Mouse (Mus musculus) liver, postnatal 0 days (tissue): ENCODE measurements around the gene Plxna4. TPM values are rescaled to one million over a fixed set of nuclear protein-coding genes. Genes with fewer than 3 reads are reported as not detected.
A peak's percentile ranks its signal among the peaks of the same experiment; 100 is the strongest.
"Not testable (repeated sequence)": the region's sequence is repeated elsewhere in the genome, so short reads cannot be mapped to it uniquely, and the experiment has no call there.

Experiments
- ATAC-seq: fragments of 200-750 bp; cut with Nextera tagmentation; 2 replicates; pipeline ENCODE4 v1.8.0; 2017; ENCODE audit warnings: mild to moderate bottlenecking, moderate library complexity
- DNase-seq: peaks from one replicate; pipeline ENCODE4 v3.0.0-alpha.2; 2016
- H3K27ac ChIP-seq: fragments of 300-500 bp; sonication (generic); 2 replicates; pipeline ENCODE4 v1.5.1; 2014; ENCODE audit warnings: antibody characterized with exemption, moderate library complexity, mild to moderate bottlenecking, low read depth
- H3K27me3 ChIP-seq: fragments of 300-500 bp; sonication (generic); 2 replicates; pipeline ENCODE4 v1.6.1; 2014; ENCODE audit warnings: low read length, control low read depth, mixed read lengths; ENCODE audit not compliant: insufficient read depth
- H3K36me3 ChIP-seq: fragments of 300-500 bp; sonication (generic); replicated peaks from 2 replicates; pipeline ENCODE4 v1.6.1; 2014; ENCODE audit warnings: mild to moderate bottlenecking, control low read depth, low read length, moderate library complexity, mixed read lengths; ENCODE audit not compliant: insufficient read depth
- H3K4me1 ChIP-seq: fragments of 300-500 bp; sonication (generic); 2 replicates; pipeline ENCODE4 v1.6.1; 2014; ENCODE audit warnings: antibody characterized with exemption, mild to moderate bottlenecking, control low read depth; ENCODE audit not compliant: insufficient read depth
- H3K4me2 ChIP-seq: fragments of 300-500 bp; sonication (generic); 2 replicates; pipeline ENCODE4 v1.6.1; 2014; ENCODE audit warnings: low read depth, mild to moderate bottlenecking, low read length, moderate library complexity, mixed read lengths
- H3K4me3 ChIP-seq: fragments of 300-500 bp; sonication (generic); 2 replicates; pipeline ENCODE4 v1.5.1; 2014; ENCODE audit warnings: low read depth, low read length
- H3K9ac ChIP-seq: fragments of 300-500 bp; sonication (generic); replicated peaks from 2 replicates; pipeline ENCODE4 v1.6.1; 2014; ENCODE audit warnings: mild to moderate bottlenecking, moderate library complexity
- H3K9me3 ChIP-seq: fragments of 300-500 bp; sonication (generic); 2 replicates; pipeline ENCODE4 v1.6.1; 2016; ENCODE audit warnings: mild to moderate bottlenecking, control low read depth, low read length, mixed read lengths
- CTCF ChIP-seq: sonication (generic); IDR thresholded peaks from 2 replicates; pipeline ENCODE4 v1.5.1; 2016; ENCODE audit warnings: antibody characterized with exemption, low read depth
- EP300 ChIP-seq: IDR thresholded peaks from 2 replicates; pipeline ENCODE4 v1.6.1; 2016; ENCODE audit warnings: antibody characterized with exemption, low read depth, mild to moderate bottlenecking
- WGBS: fragments of 180-500 bp; shearing (Covaris S2); extraction: QIAGEN DNeasy Blood & Tissue Kit; methylation state at CpG from one replicate; pipeline ENCODE4 v1.1.7; 2014; ENCODE audit not compliant: insufficient replicate concordance; 5-methylcytosine and 5-hydroxymethylcytosine counted together
- polyA plus RNA-seq: library from polyadenylated mRNA; unstranded; fragments of >200 nt; fragmentation: Nextera tagmentation; extraction: Ambion mirVana; gene quantifications from 2 replicates; pipeline ENCODE4 v1.2.1, GENCODE M21; 2015

Plxna4 gene
- polyA plus RNA-seq, 1 experiment from 2014 or later = 0.36 TPM

DNA sequence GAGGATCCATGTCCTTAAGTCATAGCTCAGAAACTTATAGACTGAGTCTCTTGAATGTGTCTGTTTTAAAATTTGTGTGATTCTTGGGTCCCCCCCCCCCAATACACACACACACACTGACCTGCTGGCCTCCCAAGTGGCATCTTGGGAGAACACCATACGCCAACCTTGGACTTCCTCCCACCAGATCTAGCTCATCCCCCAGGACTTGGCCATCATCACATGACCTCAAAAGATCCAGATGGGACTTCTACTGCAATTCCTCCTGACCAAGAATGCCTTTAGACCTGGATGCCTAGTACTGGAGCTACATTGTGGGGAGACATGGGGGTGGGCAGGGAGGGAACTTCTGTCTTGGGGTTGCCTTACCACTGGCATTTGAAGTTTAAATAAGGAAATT, 77.5 kb downstream of the Plxna4 start:
- no peak overlapping the region for H3K4me3 ChIP-seq
- ATAC-seq (no peak), DNase-seq (no peak)
- no peak overlapping the region for H3K9ac ChIP-seq
- 86% methylated on average over 1 of the region's 1 CpGs for WGBS
- no peaks in the 10 kb centered on the region for H3K4me1 ChIP-seq
- H3K27ac ChIP-seq = 0 out of 2 replicates have a peak overlapping the region, but pooled peaks have one; percentile 70
- no peak for TF ChIP-seq CTCF
- TF ChIP-seq EP300 = no peak
- H3K27me3 ChIP-seq = no peaks in the 10 kb centered on the region
- no peaks in the 10 kb centered on the region for H3K36me3 ChIP-seq
- H3K4me2 ChIP-seq = no peak overlapping the region
- H3K9me3 ChIP-seq = no peaks in the 10 kb centered on the region

DNA sequence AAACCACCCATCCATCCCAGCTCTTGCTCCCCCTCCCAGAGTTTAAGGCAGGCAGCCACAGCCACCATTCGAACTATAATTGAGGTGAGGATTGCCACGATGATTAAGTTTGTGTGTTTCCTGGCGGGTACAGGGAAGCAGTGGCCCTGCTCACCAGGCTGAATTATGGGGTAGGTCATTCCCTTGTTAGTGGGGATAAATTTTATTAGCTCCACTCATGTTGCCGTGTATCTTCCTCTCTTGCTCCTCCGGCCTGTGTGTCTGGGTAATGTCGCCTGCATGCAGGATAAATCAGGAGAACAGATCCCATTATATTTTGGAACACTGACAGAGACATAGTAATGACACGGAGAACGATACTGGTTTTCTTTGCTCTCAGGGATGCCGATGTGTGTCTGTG, 78.9 kb downstream of the Plxna4 start:
- Histone ChIP-seq H3K4me2 (no peak overlapping the region), H3K4me3 (no peak overlapping the region), H3K9ac (no peak overlapping the region), H3K27me3 (no peaks in the 10 kb centered on the region), H3K9me3 (no peaks in the 10 kb centered on the region), H3K27ac (no peak overlapping the region), H3K4me1 (no peaks in the 10 kb centered on the region), H3K36me3 (no peaks in the 10 kb centered on the region)
- TF ChIP-seq CTCF (no peak), EP300 (no peak)
- DNase-seq = no peak
- ATAC-seq = no peak
- WGBS = 74% methylated on average over 9 of the region's 9 CpGs

DNA sequence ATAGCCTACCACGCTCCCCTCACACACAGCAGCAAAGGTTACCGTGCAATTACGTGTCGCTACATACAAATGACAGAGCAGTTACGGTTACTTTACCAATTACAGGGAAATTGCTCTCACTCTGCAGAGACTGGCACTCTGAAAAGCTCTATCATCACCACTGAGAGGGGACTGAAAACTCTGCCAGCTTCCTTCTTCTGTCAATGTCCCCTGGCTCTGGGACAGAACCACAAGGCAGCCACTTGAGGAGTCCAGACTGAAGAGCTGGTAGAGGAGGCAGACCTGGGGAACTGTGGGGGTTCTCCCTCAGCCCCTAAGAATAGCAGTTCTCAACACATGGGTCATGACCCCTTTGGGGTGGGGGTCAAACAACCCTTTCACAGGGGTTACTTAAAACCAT, 83.0 kb downstream of the Plxna4 start:
- WGBS = 88% methylated on average over 5 of the region's 5 CpGs
- Histone ChIP-seq H3K4me2 (no peak overlapping the region), H3K27me3 (no peaks in the 10 kb centered on the region), H3K9ac (no peak overlapping the region), H3K27ac (no peak overlapping the region), H3K36me3 (no peaks in the 10 kb centered on the region), H3K4me1 (no peaks in the 10 kb centered on the region), H3K4me3 (no peak overlapping the region), H3K9me3 (no peaks in the 10 kb centered on the region)
- no peak for ATAC-seq
- DNase-seq = no peak
- no peak for TF ChIP-seq EP300
- TF ChIP-seq CTCF = no peak

GRCm38 (mm10) chr6:32501186-32501585, 86.8 kb downstream of the Plxna4 start:
- not testable (repeated sequence) for H3K27me3 ChIP-seq, H3K9ac ChIP-seq, H3K36me3 ChIP-seq, H3K4me3 ChIP-seq, H3K9me3 ChIP-seq, H3K27ac ChIP-seq, H3K4me2 ChIP-seq, ATAC-seq, DNase-seq, H3K4me1 ChIP-seq
- WGBS = 70% methylated on average over 1 of the region's 1 CpGs

DNA sequence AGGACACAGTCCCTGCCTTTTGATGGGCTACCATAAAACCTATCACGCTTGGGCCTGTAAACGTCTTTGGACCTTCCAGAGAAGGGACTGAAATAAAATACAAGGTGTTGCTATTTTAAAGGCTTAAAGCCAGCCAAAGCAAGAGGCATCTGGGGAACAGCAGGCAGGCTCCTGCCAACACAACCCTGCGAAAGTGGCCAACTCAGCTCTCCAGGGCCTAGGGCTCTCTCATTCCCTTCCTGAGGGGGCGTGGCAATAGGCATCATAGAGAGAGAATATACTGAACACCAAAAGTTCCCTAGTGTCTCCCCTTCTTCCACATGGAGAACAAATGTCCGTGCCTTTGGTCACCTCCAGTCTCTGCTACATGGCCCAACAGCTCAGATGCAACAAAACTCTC, 89.9 kb downstream of the Plxna4 start:
- WGBS = 81% methylated on average over 5 of the region's 5 CpGs
- Histone ChIP-seq H3K27me3 (no peaks in the 10 kb centered on the region), H3K36me3 (no peaks in the 10 kb centered on the region), H3K9me3 (no peaks in the 10 kb centered on the region), H3K27ac (no peak overlapping the region), H3K4me3 (no peak overlapping the region), H3K4me2 (no peak overlapping the region), H3K9ac (no peak overlapping the region), H3K4me1 (no peaks in the 10 kb centered on the region)
- no peak for ATAC-seq
- DNase-seq = no peak
- TF ChIP-seq CTCF = no peak
- TF ChIP-seq EP300 = no peak

DNA sequence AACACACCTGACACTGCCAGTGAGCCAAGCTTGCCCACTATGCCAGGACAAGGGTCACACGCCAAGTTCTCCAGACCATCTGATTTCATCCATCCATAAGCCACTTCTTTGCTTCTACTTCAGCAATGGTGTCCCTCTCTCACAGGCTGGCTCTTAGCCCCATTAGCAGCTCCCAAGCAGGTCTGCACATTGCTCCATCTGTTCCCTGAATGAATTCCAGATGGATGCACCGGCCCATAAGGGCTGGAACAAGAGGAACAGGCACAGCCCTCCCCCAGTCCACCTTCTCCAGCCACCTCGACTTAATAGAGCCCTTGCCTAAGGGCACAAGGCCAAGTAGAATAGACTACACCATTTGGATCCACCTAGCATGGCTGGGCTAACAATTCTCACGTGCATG, 91.9 kb downstream of the Plxna4 start:
- Histone ChIP-seq H3K4me1 (no peaks in the 10 kb centered on the region), H3K36me3 (no peaks in the 10 kb centered on the region), H3K9me3 (no peaks in the 10 kb centered on the region), H3K4me3 (no peak overlapping the region), H3K27ac (no peak overlapping the region), H3K9ac (no peak overlapping the region), H3K4me2 (no peak overlapping the region), H3K27me3 (no peaks in the 10 kb centered on the region)
- ATAC-seq (no peak), DNase-seq (no peak)
- TF ChIP-seq EP300 (no peak), CTCF (no peak)
- 70% methylated on average over 4 of the region's 4 CpGs for WGBS

DNA sequence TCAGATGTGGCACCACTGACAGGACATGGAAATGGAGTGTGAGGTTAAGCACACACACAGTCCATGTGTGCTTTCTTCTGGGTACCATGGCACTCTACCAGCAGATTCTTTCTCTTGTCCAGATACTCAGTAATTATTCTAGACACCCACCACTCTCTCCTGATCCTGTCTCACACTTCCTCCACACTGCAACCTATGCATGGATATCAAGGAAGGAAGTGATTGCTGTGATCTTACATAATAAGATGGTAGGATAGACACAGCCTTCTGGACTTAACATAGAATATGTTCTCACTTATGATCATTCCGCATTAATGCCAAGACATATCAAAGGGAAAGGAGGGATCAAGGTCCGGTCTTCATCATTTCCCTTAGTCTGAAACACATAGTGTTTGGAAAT, 92.5 kb downstream of the Plxna4 start:
- ATAC-seq = no peak
- no peak for DNase-seq
- TF ChIP-seq CTCF (no peak), EP300 (no peak)

More for the DNA sequence above, 92.5 kb downstream of the Plxna4 start:
- no peaks in the 10 kb centered on the region for H3K4me1 ChIP-seq
- H3K4me3 ChIP-seq = no peak overlapping the region
- H3K4me2 ChIP-seq = no peak overlapping the region
- no peaks in the 10 kb centered on the region for H3K9me3 ChIP-seq
- no peaks in the 10 kb centered on the region for H3K27me3 ChIP-seq
- H3K9ac ChIP-seq = no peak overlapping the region
- H3K36me3 ChIP-seq = no peaks in the 10 kb centered on the region
- 73% methylated on average over 2 of the region's 2 CpGs for WGBS
- no peak overlapping the region for H3K27ac ChIP-seq
